Mouse (Mus musculus) brown adipose tissue, adult 24 weeks (tissue): ENCODE data around the gene Bloc1s4. TPM values are rescaled to one million over a fixed set of nuclear protein-coding genes. Genes with fewer than 3 reads are reported as not detected.

Experiments used
- H3K27ac ChIP-seq: fragments of 200-500 bp; replicated peaks from 2 replicates; pipeline ENCODE4 v1.5.1; 2012; ENCODE audit warnings: low read depth, mild to moderate bottlenecking, low read length
- H3K4me1 ChIP-seq: fragments of 200-500 bp; 2 replicates; pipeline ENCODE4 v1.6.1; 2012; ENCODE audit warnings: low read length, mixed read lengths; ENCODE audit not compliant: control insufficient read depth, insufficient read depth, insufficient read length
- H3K4me3 ChIP-seq: fragments of 200-500 bp; 2 replicates; pipeline ENCODE4 v1.5.1; 2012; ENCODE audit warnings: low read depth, mild to moderate bottlenecking, low read length, moderate library complexity; ENCODE audit not compliant: insufficient read depth
- polyA plus RNA-seq: library from polyadenylated mRNA; stranded (reverse); fragments of >200 nt; gene quantifications from 2 replicates; pipeline ENCODE4 v1.2.4, GENCODE M21; 2012; ENCODE audit not compliant: missing spikeins, insufficient read depth, insufficient read length

Bloc1s4 gene
- polyA plus RNA-seq, 1 experiment: 12.0 TPM

DNA sequence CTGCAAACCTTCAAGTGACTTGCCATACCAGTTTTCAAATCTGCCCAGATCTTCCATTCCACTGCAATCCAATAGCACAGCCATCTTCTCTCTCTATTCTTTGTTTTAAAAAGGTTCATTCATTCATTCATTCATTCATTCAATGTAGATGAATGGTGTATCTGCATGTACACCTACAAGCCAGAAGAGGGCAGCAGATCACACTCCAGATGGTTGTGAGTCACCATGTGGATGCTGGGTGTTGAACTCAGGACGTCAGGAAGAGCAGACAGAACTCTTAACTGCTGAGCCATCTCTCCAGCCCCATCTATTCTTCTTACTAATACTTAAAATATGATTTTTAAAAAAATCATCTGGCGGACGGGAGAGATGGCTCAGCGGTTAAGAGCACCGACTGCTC lies 8.6 kb upstream of the Bloc1s4 start:
- Histone ChIP-seq H3K4me3 (no peak overlapping the region), H3K27ac (no peak overlapping the region), H3K4me1 (no peaks in the 10 kb centered on the region)

GRCm38 (mm10) chr5:36750119-36751078 lies 1.9 kb upstream of the Bloc1s4 start:
- Histone ChIP-seq H3K4me3 (no peak overlapping the region), H3K27ac (no peak overlapping the region), H3K4me1 (no peaks in the 10 kb centered on the region)

GRCm38 (mm10) chr5:36747794-36748535 lies 485 bp downstream of the Bloc1s4 start:
- Histone ChIP-seq H3K27ac (peak overlapping the region; percentile 69), H3K4me1 (no peaks in the 10 kb centered on the region)

GRCm38 (mm10) chr5:36747071-36747470 lies 1.4 kb downstream of the Bloc1s4 start:
- Histone ChIP-seq H3K4me3 (0 out of 2 replicates have a peak overlapping the region, but pooled peaks have one; percentile 7), H3K4me1 (no peaks in the 10 kb centered on the region)

More at GRCm38 (mm10) chr5:36747794-36748535, 485 bp downstream of the Bloc1s4 start:
- H3K4me3 ChIP-seq: peak overlapping the region; percentile 100

GRCm38 (mm10) chr5:36742126-36742848 lies 6.2 kb downstream of the Bloc1s4 start:
- Histone ChIP-seq H3K4me3 (no peak overlapping the region), H3K27ac (no peak overlapping the region)

More at GRCm38 (mm10) chr5:36747071-36747470, 1.4 kb downstream of the Bloc1s4 start:
- no peak overlapping the region for H3K27ac ChIP-seq

GRCm38 (mm10) chr5:36739829-36740228 lies 8.6 kb downstream of the Bloc1s4 start:
- Histone ChIP-seq H3K4me3 (no peak overlapping the region), H3K4me1 (no peaks in the 10 kb centered on the region), H3K27ac (no peak overlapping the region)

More at GRCm38 (mm10) chr5:36742126-36742848, 6.2 kb downstream of the Bloc1s4 start:
- no peaks in the 10 kb centered on the region for H3K4me1 ChIP-seq

- H3K27ac ChIP-seq: peak overlapping the region; percentile 23; the same call in 1 of the 2 replicates
- no peak overlapping the region for H3K4me3 ChIP-seq
- H3K4me1 ChIP-seq: no peaks in the 10 kb centered on the region
Measured at GRCm38 (mm10) chr5:36738799-36739615, 9.4 kb downstream of the Bloc1s4 start.

DNA sequence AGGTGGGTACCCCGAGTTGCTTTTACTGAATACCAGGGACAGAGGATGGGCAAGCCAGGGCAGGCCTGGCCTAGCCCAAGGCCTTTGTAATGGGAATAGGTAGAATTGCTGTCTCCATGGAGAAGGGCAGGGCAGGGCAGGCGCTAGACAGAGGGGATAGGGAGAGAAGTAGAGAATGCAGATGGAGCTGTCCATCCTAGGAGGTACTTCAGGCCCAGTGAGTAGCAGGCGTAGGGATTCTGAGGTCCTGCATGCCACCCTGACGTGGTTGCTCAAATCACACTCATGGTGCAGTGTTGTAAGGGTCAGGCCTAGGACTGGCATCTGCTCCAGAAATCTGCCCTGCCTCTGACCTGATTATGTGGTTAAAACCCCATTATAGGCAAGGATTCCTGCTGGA lies 10.7 kb downstream of the Bloc1s4 start:
- Histone ChIP-seq H3K4me1 (no peaks in the 10 kb centered on the region), H3K4me3 (no peak overlapping the region), H3K27ac (no peak overlapping the region)

- H3K4me1 ChIP-seq: no peaks in the 10 kb centered on the region; the same call in 1 of the 2 replicates
- H3K4me3 ChIP-seq: no peak overlapping the region
- H3K27ac ChIP-seq: no peak overlapping the region
Measured at GRCm38 (mm10) chr5:36736009-36736408, 12.4 kb downstream of the Bloc1s4 start.

DNA sequence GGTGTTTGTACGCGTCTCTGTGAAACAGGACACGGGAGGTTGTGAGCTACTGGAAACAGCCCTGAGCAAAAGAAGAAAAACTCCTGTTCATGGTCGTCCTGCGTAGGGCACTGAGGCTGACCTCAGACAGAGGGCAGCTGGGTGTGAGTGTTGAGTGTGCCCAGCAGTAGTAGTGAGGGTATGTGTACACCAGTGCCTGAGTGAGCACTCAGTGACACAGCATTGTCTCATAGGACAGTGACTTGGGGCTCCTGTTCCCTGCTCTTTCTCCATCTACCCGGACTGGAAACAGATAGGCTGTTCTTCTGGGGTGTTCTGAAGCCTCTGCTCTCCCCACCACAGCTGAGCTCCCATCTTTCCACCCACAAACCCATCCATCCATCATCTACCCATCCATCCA lies 13.3 kb downstream of the Bloc1s4 start:
- no peak overlapping the region for H3K27ac ChIP-seq
- H3K4me3 ChIP-seq: no peak overlapping the region
- H3K4me1 ChIP-seq: peaks cover 5% of the 10 kb centered on the region

DNA sequence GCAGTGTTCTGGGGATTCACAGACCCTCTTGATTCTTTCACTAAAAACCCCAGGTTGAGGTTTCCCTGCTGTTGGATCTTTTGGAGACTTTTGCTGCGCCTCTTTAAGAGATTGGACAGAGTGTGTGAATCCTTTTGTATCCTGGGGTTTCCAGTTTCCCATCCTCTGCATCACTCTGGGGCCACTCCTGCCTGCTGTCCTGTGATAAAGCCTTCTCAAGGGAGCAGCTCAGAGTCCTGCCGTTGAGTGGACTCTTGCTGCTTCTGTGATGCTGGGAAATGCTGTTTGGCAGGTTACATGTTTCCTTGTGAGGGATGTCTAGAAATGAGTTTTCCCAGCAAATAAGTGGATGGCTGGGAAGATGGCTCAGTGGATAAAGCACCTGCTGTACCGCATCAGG lies 15.0 kb downstream of the Bloc1s4 start:
- H3K4me3 ChIP-seq: no peak overlapping the region
- H3K27ac ChIP-seq: no peak overlapping the region
- peaks cover 14% of the 10 kb centered on the region for H3K4me1 ChIP-seq

GRCm38 (mm10) chr5:36731901-36732652 lies 16.4 kb downstream of the Bloc1s4 start:
- Histone ChIP-seq H3K4me3 (no peak overlapping the region), H3K27ac (no peak overlapping the region), H3K4me1 (peaks cover 28% of the 10 kb centered on the region)

DNA sequence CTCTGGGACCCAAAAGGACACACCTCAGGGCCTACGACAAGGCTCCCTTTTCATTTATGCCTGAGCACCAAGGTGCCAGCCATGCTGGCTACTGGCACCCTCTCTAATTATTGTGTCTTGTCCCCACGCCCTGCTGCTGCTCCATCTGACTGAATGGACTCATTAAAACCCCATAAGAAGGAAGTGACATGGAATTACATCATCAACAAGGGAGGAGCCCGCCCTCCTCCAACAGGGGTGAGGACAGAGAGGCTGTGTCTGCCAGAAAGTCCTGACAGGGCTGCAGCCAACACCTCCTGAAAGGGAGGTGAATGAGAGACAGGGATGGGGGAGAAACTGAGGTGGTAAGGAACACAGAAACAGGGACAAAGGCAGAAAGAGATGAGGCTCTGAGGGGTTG lies 17.8 kb downstream of the Bloc1s4 start:
- Histone ChIP-seq H3K27ac (peak overlapping the region; percentile 37), H3K4me3 (no peak overlapping the region), H3K4me1 (peaks cover 35% of the 10 kb centered on the region)
